Mouse (Mus musculus) midbrain, embryonic 13.5 days (tissue): ENCODE results near the gene 4930562C15Rik. TPM values are rescaled to one million over a fixed set of nuclear protein-coding genes. Genes with fewer than 3 reads are reported as not detected.
A peak's percentile ranks its signal among the peaks of the same experiment; 100 is the strongest.

Experiments
- ATAC-seq: fragments of 200-750 bp; cut with Nextera tagmentation; 2 replicates; pipeline ENCODE4 v1.8.0; 2017; ENCODE audit warnings: mild to moderate bottlenecking, moderate TSS enrichment, moderate library complexity
- H3K27ac ChIP-seq: fragments of 300-500 bp; sonication (generic); 2 replicates; pipeline ENCODE4 v1.5.1; 2015; ENCODE audit warnings: inconsistent platforms, mild to moderate bottlenecking, moderate library complexity
- H3K27me3 ChIP-seq: fragments of 300-500 bp; sonication (generic); 2 replicates; pipeline ENCODE4 v1.6.1; 2015; ENCODE audit warnings: mild to moderate bottlenecking, inconsistent platforms
- H3K36me3 ChIP-seq: fragments of 300-500 bp; sonication (generic); 2 replicates; pipeline ENCODE4 v1.6.1; 2015; ENCODE audit warnings: mild to moderate bottlenecking, inconsistent platforms
- H3K4me1 ChIP-seq: fragments of 300-500 bp; sonication (generic); replicated peaks from 2 replicates; pipeline ENCODE4 v1.6.1; 2015; ENCODE audit warnings: inconsistent platforms
- H3K4me2 ChIP-seq: fragments of 300-500 bp; sonication (generic); replicated peaks from 2 replicates; pipeline ENCODE4 v1.6.1; 2015; ENCODE audit warnings: moderate library complexity, mild to moderate bottlenecking, inconsistent platforms
- H3K4me3 ChIP-seq: fragments of 300-500 bp; sonication (generic); replicated peaks from 2 replicates; pipeline ENCODE4 v1.5.1; 2015; ENCODE audit warnings: mild to moderate bottlenecking, inconsistent platforms
- H3K9ac ChIP-seq: fragments of 300-500 bp; sonication (generic); replicated peaks from 2 replicates; pipeline ENCODE4 v1.6.1; 2015; ENCODE audit warnings: mild to moderate bottlenecking, inconsistent platforms
- H3K9me3 ChIP-seq: fragments of 300-500 bp; sonication (generic); 2 replicates; pipeline ENCODE4 v1.6.1; 2016; ENCODE audit warnings: mild to moderate bottlenecking, inconsistent platforms
- WGBS: fragments of 180-500 bp; shearing (Covaris S2); methylation state at CpG from one replicate; pipeline ENCODE4 v1.1.7; 2015; 5-methylcytosine and 5-hydroxymethylcytosine counted together
- polyA plus RNA-seq: library from polyadenylated mRNA; unstranded; fragments of >200 nt; fragmentation: Nextera tagmentation; extraction: Ambion mirVana; gene quantifications from 2 replicates; pipeline ENCODE4 v1.2.1, GENCODE M21; 2015

The 4930562C15Rik gene
- polyA plus RNA-seq, 1 experiment from 2014 or later = 0.40 TPM

DNA sequence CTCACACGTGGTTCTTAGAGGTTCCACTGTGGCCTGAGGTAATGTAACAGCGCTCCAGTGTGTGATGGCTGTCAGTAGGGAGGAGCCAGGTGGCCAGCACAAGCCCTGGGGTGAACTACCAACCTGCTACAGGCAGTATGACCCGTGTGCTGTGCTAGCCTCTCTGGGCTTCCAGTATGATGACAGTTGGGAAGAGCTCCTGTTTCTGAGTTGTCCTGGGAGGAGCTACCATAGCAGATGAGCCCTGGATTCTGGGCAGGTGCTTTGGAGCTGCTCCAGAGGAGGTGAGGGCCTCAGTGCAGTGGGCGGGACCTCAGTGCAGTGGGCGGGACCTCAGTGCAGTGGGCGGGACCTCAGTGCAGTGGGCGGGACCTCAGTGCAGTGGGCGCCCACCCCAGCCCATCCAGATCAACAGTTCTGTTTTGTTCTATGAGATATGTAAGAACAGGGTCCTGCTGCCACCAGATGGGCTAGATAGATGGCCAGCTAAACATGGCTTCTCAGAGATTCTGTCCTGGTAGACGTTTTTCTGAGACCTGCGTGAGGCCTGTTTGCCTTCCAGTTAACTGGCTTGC is 76.9 kb downstream of the 4930562C15Rik start:
- no peaks in the 10 kb centered on the region for H3K9me3 ChIP-seq
- 84% methylated on average over 10 of the region's 10 CpGs for WGBS

DNA sequence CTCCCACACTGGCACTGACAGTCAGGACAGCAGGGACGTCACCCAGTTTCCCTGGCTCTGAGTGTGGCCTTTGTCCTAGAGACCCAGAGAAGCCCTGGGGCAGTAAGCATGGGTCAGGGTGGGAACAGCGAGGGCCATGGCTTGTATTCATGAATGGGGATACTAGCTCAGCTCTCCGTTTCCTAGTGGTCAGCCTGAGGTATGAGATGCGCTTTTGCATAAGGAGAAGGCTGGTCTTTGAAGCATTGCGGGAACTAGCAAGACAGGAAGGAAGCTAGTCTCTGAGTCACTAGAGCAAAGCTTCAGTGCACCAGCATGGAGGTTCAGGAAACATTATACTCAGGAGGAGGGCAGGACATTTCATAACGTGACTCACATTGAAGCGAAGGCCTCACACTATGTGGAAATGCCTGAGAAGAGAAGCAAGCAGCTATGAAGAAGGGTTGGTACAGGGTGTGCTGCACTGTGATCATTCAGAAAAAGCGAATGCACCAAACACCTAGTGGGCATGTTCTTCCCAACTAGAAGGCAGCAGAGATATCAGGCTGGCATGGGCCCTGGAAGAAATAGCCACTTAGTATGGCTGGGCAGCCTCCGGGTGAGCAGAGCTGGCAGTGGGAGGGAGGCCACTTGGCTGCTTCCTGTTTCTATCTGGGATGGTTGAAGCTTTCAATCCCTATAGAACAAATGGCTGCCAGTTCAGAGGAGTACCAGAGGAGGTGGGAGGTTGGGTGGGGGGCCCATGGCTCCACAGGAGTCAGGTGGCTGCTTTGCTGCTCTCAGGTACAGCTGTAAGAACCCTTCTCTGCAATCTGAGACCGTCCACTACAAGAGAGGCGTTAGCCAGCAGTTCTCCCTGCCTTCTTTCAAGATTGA is 77.9 kb downstream of the 4930562C15Rik start:
- no peaks in the 10 kb centered on the region for H3K4me1 ChIP-seq
- peak; percentile 7; the same call in 1 of the 2 replicates for ATAC-seq
- no peak overlapping the region for H3K9ac ChIP-seq
- H3K27ac ChIP-seq = peak overlapping the region; percentile 35; the same call in 1 of the 2 replicates
- no peak overlapping the region for H3K4me2 ChIP-seq
- H3K27me3 ChIP-seq = no peaks in the 10 kb centered on the region
- H3K36me3 ChIP-seq = peaks cover 71% of the 10 kb centered on the region
- WGBS = 80% methylated on average over 11 of the region's 11 CpGs
- H3K4me3 ChIP-seq = no peak overlapping the region
- no peaks in the 10 kb centered on the region for H3K9me3 ChIP-seq

More for the DNA sequence above, 76.9 kb downstream of the 4930562C15Rik start:
- Histone ChIP-seq H3K4me2 (no peak overlapping the region), H3K27ac (no peak overlapping the region), H3K27me3 (no peaks in the 10 kb centered on the region), H3K36me3 (peaks cover 70% of the 10 kb centered on the region), H3K9ac (no peak overlapping the region), H3K4me3 (no peak overlapping the region), H3K4me1 (no peaks in the 10 kb centered on the region)
- no peak for ATAC-seq

DNA sequence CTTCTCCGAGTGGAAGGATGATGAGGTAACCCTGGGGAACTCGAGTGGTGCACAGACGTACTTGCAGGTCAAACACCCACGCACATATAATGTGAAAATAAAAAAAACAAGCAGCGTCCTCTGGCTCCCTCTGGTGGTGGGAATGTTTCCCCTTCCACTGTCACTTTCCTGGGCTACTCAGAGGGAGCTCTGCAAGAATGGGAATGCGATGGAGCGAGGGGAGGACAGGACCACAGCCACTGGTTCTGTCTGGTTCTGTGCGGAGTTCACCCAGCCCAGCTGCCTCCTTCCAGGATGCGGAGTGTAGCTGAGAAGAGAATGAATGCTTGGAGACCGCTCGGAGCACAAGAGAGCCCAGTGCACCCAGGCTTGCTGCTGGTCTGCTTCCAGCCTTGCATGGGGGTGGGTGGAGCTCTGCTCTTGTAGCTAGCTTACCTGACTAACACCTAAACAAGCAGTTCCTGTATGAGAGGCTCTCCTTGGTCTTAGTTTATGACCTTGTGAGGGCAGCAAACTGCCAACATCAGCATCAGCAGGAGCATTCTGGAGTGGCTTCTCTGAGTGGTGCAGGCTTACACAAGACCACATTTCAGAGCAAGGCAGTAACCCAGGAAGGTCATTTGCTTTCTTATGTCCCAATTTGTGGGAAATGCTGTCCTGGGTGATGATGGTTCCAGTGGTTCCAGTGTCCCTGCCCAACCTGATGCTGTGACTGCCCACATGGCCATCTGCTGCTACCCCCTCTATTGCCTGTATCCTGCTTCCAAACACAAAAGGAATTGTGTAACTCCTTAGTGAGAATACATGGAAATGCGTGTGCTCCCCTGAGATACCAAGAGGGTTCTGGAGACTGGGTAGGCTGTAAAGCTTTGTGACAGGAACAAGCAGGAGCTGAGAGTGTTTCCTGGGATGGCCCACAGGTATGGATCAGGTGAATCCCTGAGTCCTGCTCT is 78.8 kb downstream of the 4930562C15Rik start:
- Histone ChIP-seq H3K4me2 (no peak overlapping the region), H3K4me1 (no peaks in the 10 kb centered on the region), H3K36me3 (peaks cover 70% of the 10 kb centered on the region), H3K27me3 (no peaks in the 10 kb centered on the region), H3K4me3 (no peak overlapping the region), H3K9me3 (no peaks in the 10 kb centered on the region), H3K9ac (no peak overlapping the region), H3K27ac (peak overlapping the region; percentile 35; the same call in 1 of the 2 replicates)
- peak; percentile 74 for ATAC-seq
- WGBS = 35% methylated on average over 12 of the region's 12 CpGs

DNA sequence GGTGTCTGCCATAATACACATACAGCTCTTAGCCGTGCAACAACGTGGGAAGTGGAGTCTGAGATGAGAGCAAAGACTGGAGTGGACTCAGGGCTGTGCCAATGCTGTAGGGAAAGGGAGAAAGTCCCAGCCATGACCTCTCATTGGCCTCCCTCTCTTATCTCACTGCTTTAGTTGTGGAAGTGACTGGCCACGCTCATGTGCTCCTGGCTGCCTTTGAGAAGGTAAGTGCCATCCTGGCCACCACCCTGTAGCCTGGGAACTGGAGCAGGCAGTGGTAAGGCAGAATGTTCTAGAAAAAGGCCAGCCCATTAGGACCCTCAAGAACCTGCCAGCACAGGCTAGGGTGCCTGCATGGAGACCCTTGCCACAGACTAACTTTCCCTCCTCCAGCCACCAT is 80.7 kb downstream of the 4930562C15Rik start:
- H3K4me3 ChIP-seq = no peak overlapping the region
- no peaks in the 10 kb centered on the region for H3K9me3 ChIP-seq
- H3K27ac ChIP-seq = no peak overlapping the region
- H3K4me1 ChIP-seq = no peaks in the 10 kb centered on the region
- no peak for ATAC-seq
- H3K9ac ChIP-seq = no peak overlapping the region
- H3K27me3 ChIP-seq = no peaks in the 10 kb centered on the region
- no peak overlapping the region for H3K4me2 ChIP-seq
- WGBS = 98% methylated on average over 3 of the region's 3 CpGs
- H3K36me3 ChIP-seq = peaks cover 64% of the 10 kb centered on the region

DNA sequence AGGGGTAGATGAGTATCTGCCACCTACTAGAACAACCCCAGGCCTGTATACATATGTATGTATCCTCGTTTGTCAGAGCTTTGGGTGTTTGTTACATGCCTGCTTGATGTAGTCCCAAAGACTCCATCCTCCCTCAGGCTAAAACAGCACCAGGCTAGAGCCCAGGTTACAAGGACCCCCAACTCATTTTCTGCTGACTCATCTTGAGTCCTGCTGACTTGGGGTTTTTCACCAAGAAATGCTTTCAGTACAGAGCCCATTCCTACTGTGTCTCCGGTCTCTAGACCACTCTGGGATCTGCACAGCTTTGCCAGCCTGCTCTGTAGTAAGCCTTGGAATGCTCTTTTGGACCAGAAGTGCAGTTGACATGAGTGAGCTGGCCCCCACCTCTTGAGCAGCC is 81.4 kb downstream of the 4930562C15Rik start:
- no peak overlapping the region for H3K27ac ChIP-seq
- H3K4me2 ChIP-seq = no peak overlapping the region
- no peaks in the 10 kb centered on the region for H3K4me1 ChIP-seq
- H3K27me3 ChIP-seq = no peaks in the 10 kb centered on the region
- H3K36me3 ChIP-seq = peaks cover 62% of the 10 kb centered on the region
- H3K9ac ChIP-seq = no peak overlapping the region
- no peaks in the 10 kb centered on the region for H3K9me3 ChIP-seq
- H3K4me3 ChIP-seq = no peak overlapping the region
- ATAC-seq = no peak
- WGBS = 92% methylated on average over 2 of the region's 2 CpGs

Other genes starting within 250 kb of the 4930562C15Rik start
- 20.0 and 26.3 TPM in 2 replicates for gene Glis2, start 240.7 kb upstream of the 4930562C15Rik start, polyA plus RNA-seq
- 153 and 155 TPM in 2 replicates for gene Pam16, start 210.4 kb upstream of the 4930562C15Rik start, polyA plus RNA-seq
- gene Vasn, start 195.5 kb upstream of the 4930562C15Rik start, polyA plus RNA-seq = 3.2 and 4.6 TPM in 2 replicates
- gene Dnaja3, start 195.4 kb upstream of the 4930562C15Rik start, polyA plus RNA-seq = 50.5 and 54.3 TPM in 2 replicates
- 25.1 and 26.5 TPM in 2 replicates for gene Coro7, start 155.6 kb upstream of the 4930562C15Rik start, polyA plus RNA-seq
- gene Nmral1, start 116.1 kb upstream of the 4930562C15Rik start, polyA plus RNA-seq = 102 and 104 TPM in 2 replicates
- 81.8 and 87.6 TPM in 2 replicates for gene Hmox2, start 109.1 kb upstream of the 4930562C15Rik start, polyA plus RNA-seq
- 108 and 109 TPM in 2 replicates for gene Cdip1, start 45.1 kb upstream of the 4930562C15Rik start, polyA plus RNA-seq
- 45.8 and 46.2 TPM in 2 replicates for gene Ubald1, start 44.9 kb downstream of the 4930562C15Rik start, polyA plus RNA-seq
- gene Mgrn1, start 50.8 kb downstream of the 4930562C15Rik start, polyA plus RNA-seq = 100 and 101 TPM in 2 replicates
- 130 and 131 TPM in 2 replicates for gene Nudt16l1, start 103.3 kb downstream of the 4930562C15Rik start, polyA plus RNA-seq
- 79.1 and 85.4 TPM in 2 replicates for gene Anks3, start 128.8 kb downstream of the 4930562C15Rik start, polyA plus RNA-seq
- gene Sept12, start 162.4 kb downstream of the 4930562C15Rik start, polyA plus RNA-seq = not detected in 2 replicates
- 0.81 TPM in 1 of 2 replicates, not detected in the other for gene Smim22, start 171.9 kb downstream of the 4930562C15Rik start, polyA plus RNA-seq
- 137 and 139 TPM in 2 replicates for gene Rogdi, start 178.1 kb downstream of the 4930562C15Rik start, polyA plus RNA-seq
- 228 and 230 TPM in 2 replicates for gene Glyr1, start 214.4 kb downstream of the 4930562C15Rik start, polyA plus RNA-seq
- 17.6 and 19.6 TPM in 2 replicates for gene Ubn1, start 214.6 kb downstream of the 4930562C15Rik start, polyA plus RNA-seq